Mouse (Mus musculus) cerebellum, postnatal 36 days (tissue): ENCODE measurements around the gene March4.

ENCODE experiments used
- DNase-seq, 2 experiments: peaks; one replicate each; pipeline ENCODE4 v3.0.0; 2021 to 2022; ENCODE audit warnings: mixed read lengths in 2 of 2

The March4 gene

DNA sequence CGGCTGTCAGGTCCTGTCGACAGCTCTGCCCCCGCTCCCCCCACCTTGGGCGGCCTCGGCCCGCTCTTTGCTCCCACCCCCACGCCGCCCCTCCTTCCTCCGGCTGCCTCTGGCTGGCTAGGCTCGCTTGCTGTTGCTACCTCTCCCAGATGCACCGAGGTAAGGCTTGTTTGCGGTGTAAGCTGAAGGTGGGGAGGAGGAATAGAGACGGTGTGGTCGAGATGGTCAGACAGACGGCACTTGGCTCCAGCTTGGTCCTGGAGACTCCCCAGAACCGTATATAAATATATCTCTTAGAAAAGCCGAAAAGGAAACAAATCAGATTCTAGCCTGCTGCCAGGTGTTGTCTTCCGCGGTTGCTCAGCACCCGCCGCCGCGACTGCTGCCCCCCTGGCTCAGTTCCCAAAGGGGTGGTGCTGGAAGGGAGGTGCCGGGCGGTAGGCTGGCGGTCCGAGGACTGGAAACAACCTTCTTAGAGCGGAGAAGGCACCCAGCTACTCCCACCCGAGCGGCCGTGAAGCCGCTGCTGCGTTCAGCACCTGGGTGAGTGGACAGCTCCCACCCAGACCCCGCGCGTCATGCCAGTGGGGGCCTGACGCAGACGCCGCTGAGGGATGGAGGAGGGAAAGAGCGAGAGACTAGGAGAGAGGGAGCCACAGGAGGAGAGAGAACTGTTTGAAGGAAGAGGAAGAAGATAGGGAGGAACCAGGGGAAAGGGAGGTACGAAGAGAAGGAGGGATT is at the start of gene March4:
March4 (minus strand) TSS at position 320 of the 741 bp plus-strand sequence.
- peak; percentile 52 for DNase-seq

DNA sequence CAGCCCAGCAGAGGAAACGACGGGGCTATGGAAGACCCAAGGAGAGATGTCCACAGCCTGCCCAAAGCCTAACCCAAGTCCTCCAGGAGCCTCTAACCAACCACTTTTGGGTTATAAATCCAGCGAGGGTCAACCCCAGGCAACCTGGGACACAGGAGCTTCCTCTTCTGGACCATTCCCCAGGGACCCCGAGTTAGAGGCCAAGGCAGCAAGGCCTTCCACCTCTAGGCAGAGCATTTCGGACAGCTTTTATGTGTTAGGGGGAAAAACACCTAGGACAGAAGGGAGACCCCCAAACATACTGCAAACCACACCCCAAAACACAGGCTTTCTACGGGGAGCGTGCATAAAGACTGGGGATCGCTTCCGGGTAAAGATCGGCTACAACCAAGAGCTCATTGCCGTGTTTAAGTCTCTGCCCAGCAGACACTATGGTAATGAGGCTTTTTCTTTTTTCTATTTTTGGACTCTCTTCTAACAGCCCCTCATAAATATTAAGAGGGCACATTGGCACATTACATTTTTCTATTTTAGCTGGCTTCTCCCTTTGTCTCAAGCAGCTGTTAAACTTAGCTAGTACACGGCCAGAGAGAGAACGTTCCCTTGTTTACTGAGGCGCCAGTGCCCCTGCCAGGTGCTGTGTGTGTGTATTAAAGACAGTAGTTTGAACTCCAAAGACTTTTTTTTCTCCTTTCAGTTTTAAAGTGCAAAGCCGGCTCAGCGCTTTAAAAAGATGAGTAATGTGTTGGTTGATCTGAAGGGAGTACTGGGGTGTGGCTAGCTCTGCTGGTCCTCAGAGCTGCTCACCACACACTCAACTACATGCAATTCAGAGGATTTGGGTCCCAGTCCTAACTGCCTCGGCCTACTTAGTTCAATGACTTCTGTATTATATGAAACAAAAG is 49.5 kb upstream of the March4 start:
- no peak for DNase-seq

DNA sequence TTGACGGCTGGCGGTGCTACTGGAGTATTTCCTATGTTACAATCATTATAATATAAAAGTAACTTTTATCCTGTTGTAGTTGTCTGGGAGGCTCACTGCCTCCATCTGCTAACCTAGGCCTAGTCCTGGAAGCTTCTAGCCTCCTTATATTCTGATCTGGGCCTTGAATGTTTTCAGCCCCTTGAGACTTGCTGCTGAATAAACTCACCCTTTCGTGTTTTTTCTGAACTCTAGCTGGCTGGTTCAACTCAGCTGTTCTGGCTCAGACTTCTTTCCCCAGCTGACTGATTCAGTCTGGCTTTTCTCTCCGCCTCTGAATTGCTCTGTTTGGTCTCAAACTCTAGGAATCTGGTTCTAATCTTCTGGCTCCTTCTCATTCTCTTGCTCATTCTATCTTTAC is 47.2 kb upstream of the March4 start:
- no peak for DNase-seq

GRCm38 (mm10) chr1:72582947-72583731 is 46.4 kb upstream of the March4 start, which contains the start of gene Smarcal1:
Gene Smarcal1, plus strand, starts transcription at chr1:72583251.
- peak; percentile 92 to 98 for DNase-seq

GRCm38 (mm10) chr1:72578806-72579205 is 42.1 kb upstream of the March4 start:
- no peak for DNase-seq

DNA sequence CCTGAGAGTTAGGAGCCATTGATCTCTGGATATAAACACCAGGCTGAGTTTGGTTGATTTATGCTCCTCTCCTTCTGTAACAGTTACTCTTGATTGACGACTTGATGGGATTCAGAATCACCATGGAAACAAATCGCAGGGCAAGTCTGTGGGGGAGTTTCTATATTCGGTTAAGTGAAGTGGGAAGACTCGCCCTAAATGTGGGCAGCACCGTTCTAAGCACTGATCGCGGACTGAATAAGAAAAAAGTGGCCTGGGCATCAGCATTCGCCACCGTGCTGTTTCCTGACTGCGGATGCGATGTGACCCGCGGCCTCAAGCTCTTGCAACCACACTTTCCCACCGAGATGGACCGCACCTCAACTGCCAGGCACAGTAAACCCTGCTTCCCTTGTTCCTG is 41.6 kb upstream of the March4 start:
- no peak for DNase-seq

- DNase-seq = no peak
These were observed 40.8 kb upstream of the March4 start for GRCm38 (mm10) chr1:72577481-72577922.

GRCm38 (mm10) chr1:72575121-72575520 is 38.4 kb upstream of the March4 start:
- DNase-seq = no peak

DNA sequence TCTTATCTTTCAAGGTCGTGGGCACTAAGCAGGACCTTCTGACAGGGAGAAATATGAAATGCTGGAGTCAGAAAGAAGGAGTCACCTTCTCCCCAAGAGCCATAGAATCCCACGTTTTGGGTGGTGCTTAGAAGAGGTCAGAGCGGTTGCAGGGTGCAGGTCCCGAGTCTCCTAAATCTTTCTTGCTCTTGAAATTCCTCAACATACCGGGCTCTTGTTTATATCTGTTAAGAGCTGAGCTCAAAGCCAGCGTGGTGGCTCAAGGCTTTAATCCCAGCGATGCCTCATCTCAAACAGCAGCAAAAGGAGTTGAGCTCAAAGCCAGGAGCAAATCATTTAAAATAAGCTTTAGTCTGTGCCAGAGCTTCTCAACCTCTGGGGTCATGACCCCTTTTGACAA is 37.9 kb upstream of the March4 start:
- no peak for DNase-seq

DNA sequence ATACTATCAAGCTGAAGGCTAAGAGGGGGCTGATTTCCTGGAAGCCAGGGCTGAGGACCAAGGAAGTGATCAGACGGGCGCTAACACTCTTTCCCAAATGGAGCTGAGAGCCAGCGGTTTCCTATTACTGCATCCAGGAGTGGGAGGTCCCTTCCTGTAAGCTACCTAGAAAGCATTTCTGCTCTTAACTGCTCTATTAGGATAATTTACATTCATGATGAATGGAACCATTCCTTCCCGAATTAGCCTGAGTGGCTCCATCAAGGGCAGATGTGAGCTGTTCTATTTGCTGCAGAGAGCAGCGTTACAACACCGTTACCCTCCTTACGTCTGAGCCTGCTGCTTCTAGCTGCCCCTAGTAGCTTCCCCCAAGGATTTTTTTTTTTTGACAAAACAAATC is 37.3 kb upstream of the March4 start:
- DNase-seq = no peak

DNA sequence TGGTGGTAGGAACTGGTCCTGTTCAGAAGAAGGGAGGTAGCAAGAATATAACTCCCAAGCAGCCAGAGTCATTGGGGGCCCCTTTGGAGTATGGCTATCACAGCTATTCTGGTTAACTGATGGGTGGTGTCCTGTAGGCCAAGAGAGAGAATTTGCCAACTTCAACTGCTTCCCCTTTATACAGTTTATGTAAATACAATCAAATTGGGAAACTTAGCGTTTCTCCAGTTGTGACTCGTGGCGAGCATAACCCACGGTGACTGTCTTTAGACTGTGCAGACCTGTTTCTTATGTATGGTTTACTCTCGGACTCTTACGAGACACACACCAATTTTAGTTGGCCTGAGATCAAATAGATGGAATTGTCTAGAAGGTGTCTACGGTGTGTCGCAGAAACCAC is 32.0 kb upstream of the March4 start:
- DNase-seq = no peak

GRCm38 (mm10) chr1:72567056-72567455 is 30.3 kb upstream of the March4 start:
- DNase-seq = no peak

DNA sequence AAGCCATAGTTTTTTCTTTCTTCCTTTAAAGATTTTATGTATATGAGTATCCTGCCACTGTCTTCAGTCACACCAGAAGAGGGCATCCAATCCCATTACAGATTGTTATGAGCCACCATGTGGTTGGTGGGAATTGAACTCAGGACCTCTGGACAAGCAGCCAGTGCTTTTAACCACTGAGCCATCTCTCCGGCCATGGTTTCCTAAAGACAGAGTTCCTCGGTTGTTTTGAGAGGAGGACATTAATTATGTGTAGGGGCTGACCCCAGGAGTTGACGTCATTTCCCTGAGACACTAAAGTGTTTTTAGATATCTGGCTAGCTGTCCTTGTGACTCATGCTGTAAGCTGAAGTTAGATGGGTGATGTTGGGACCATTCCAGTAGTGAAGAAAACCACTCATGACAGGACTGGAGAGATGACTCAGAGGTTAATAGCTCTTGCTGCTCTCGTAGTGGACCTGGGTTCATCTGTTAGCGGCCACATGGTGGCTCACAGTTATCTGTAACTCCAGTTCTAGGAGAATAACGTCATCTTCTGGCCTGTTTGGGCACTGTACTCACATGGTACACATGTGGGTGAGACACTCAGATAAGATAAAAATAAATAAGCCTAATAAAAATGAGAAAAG is 27.7 kb upstream of the March4 start:
- DNase-seq = no peak

DNA sequence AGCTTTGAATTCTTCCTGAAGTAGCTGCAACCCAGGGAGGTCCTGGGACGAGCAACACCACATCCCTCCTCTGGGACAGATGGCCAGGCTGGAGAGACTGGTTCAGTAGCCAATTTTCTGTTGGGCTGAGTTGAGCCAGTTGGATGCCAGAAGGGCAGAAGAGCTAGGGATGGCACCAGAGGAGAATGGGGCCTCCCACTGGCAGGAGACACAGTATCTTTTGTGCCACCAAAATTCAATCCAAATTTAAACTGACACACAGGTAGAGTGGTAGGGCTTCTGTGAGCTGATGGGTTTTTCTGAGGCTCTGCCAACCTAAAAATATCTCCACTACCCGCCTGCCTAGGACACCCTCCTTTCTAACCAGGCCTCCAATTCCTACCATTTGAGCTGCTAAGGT is 21.9 kb upstream of the March4 start:
- DNase-seq = peak; percentile 79 to 82

DNA sequence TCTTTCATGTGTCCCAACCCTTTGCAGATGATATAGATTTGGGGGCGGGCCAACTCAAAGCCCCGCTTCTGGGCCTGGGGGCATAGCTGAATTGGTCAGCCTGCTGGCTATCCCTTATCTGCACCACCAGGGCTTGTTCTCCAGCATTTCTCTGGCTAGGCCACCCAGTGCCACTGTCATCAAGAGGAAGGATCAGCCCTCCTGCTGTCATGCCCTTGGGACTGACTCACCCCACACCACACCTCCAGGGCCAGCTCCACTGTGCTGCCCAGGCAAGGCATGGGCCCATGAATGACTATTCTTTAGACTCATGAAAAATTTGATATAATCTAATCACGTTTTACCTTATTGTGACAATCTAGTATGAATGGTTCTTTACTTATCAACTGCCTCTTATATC is 19.7 kb upstream of the March4 start:
- no peak for DNase-seq

- DNase-seq = no peak
These were observed 13.6 kb upstream of the March4 start for GRCm38 (mm10) chr1:72550317-72550716.

GRCm38 (mm10) chr1:72538266-72538665 is 1.5 kb upstream of the March4 start:
- DNase-seq = no peak

- peak; percentile 24 to 33 for DNase-seq
These were observed 782 bp downstream of the March4 start for GRCm38 (mm10) chr1:72535725-72536571.

DNA sequence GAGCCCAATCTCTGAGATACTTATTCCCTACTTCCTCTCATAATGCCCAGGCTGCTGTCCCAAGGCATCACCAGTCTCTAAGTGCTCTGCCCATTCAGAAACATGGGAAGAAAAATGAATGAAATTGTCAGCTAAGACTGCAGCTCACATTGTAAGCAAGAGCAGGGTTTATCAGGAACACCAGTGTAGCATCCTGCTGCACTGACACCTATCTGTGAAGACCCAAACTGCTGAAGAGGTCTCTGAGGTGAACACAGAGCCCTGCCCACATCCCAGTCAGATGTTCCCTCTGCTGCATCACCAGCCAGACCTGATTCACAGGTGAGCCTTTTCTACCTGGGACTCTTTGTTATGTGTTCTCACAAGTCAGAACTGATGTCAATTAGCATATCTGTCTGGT is 3.3 kb downstream of the March4 start:
- peak in 1 of 2 experiments; percentile 15 for DNase-seq

GRCm38 (mm10) chr1:72532926-72533325 is 3.8 kb downstream of the March4 start:
- DNase-seq = no peak

GRCm38 (mm10) chr1:72530516-72531196 is 6.1 kb downstream of the March4 start:
- DNase-seq = no peak
